Mouse (Mus musculus) lung, adult 2 months (tissue): Measurements from ENCODE around the gene Lrmda. TPM values are rescaled to one million over a fixed set of nuclear protein-coding genes. Genes with fewer than 3 reads are reported as not detected.

Experiments used
- DNase-seq: peaks from one replicate; pipeline ENCODE4 v3.0.0; 2022
- H3K4me1 ChIP-seq: fragments of 200-500 bp; 2 replicates; pipeline ENCODE4 v1.6.1; 2011; ENCODE audit warnings: low read length; ENCODE audit not compliant: control insufficient read depth, insufficient read depth
- H3K4me3 ChIP-seq: fragments of 200-500 bp; replicated peaks from 2 replicates; pipeline ENCODE3; 2011; ENCODE audit warnings: low read depth, mild to moderate bottlenecking, control low read depth, low read length; ENCODE audit errors: extremely low read depth
- CTCF ChIP-seq: fragments of 200-500 bp; IDR thresholded peaks from 2 replicates; pipeline ENCODE4 v1.5.1; 2011; ENCODE audit warnings: mild to moderate bottlenecking, low read length, control low read depth; ENCODE audit not compliant: insufficient read depth
- POLR2A ChIP-seq: fragments of 200-500 bp; IDR thresholded peaks from 2 replicates; pipeline ENCODE4 v1.6.1; 2011; ENCODE audit warnings: low read depth, mild to moderate bottlenecking, control low read depth, low read length, borderline replicate concordance; ENCODE audit errors: extremely low read depth
- WGBS: fragments of 180-500 bp; shearing (Covaris S2); methylation state at CpG from one replicate; pipeline ENCODE4 v1.1.7; 2018; 5-methylcytosine and 5-hydroxymethylcytosine counted together
- polyA plus RNA-seq: library from polyadenylated mRNA; depleted of rRNA; stranded (reverse); fragments of >200 nt; gene quantifications from 2 replicates; pipeline ENCODE4 v1.2.3, GENCODE M21; 2012

Gene Lrmda
- polyA plus RNA-seq, 1 experiment = 1.8 TPM

- 57% methylated on average over 3 of the region's 3 CpGs for WGBS
- no peak for TF ChIP-seq CTCF
- TF ChIP-seq POLR2A = no peak
- Histone ChIP-seq H3K4me1 (peaks cover 3% of the 10 kb centered on the region; the same call in 1 of the 2 replicates), H3K4me3 (no peak overlapping the region)
- no peak for DNase-seq
Measured at GRCm38 (mm10) chr14:22600166-22600565, 580.7 kb downstream of the Lrmda start.

- WGBS = 75% methylated on average over 2 of the region's 2 CpGs
- no peak overlapping the region for H3K4me3 ChIP-seq
- TF ChIP-seq POLR2A (no peak), CTCF (no peak)
Measured at GRCm38 (mm10) chr14:22602308-22602707, 582.8 kb downstream of the Lrmda start.

GRCm38 (mm10) chr14:22608599-22608998, 589.1 kb downstream of the Lrmda start:
- DNase-seq = no peak
- TF ChIP-seq POLR2A (no peak), CTCF (no peak)
- WGBS = 88% methylated on average over 5 of the region's 5 CpGs
- Histone ChIP-seq H3K4me3 (no peak overlapping the region), H3K4me1 (no peaks in the 10 kb centered on the region)

More at GRCm38 (mm10) chr14:22602308-22602707, 582.8 kb downstream of the Lrmda start:
- H3K4me1 ChIP-seq = peaks cover 3% of the 10 kb centered on the region; the same call in 1 of the 2 replicates
- DNase-seq = no peak

GRCm38 (mm10) chr14:22609261-22610245, 590.0 kb downstream of the Lrmda start:
- no peak for DNase-seq
- no peak for TF ChIP-seq POLR2A
- no peak for TF ChIP-seq CTCF
- WGBS = 68% methylated on average over 13 of the region's 13 CpGs
- H3K4me1 ChIP-seq = no peaks in the 10 kb centered on the region
- no peak overlapping the region for H3K4me3 ChIP-seq

- no peak for TF ChIP-seq CTCF
- TF ChIP-seq POLR2A = no peak
- DNase-seq = no peak
- WGBS = 79% methylated on average over 3 of the region's 3 CpGs
- H3K4me3 ChIP-seq = no peak overlapping the region
- H3K4me1 ChIP-seq = no peaks in the 10 kb centered on the region
Measured at GRCm38 (mm10) chr14:22611011-22611410, 591.5 kb downstream of the Lrmda start.

- DNase-seq = no peak
- no peak overlapping the region for H3K4me3 ChIP-seq
- no peak for TF ChIP-seq POLR2A
- no peak for TF ChIP-seq CTCF
- no peaks in the 10 kb centered on the region for H3K4me1 ChIP-seq
Measured at GRCm38 (mm10) chr14:22620191-22620590, 600.7 kb downstream of the Lrmda start.

- TF ChIP-seq POLR2A (no peak), CTCF (no peak)
- WGBS = 94% methylated on average over 3 of the region's 3 CpGs
Measured at GRCm38 (mm10) chr14:22621941-22622340, 602.4 kb downstream of the Lrmda start.

GRCm38 (mm10) chr14:22627105-22627829, 607.8 kb downstream of the Lrmda start:
- WGBS = 68% methylated on average over 8 of the region's 8 CpGs
- no peaks in the 10 kb centered on the region for H3K4me1 ChIP-seq
- no peak for DNase-seq
- H3K4me3 ChIP-seq = no peak overlapping the region
- TF ChIP-seq CTCF (no peak), POLR2A (no peak)

More at GRCm38 (mm10) chr14:22621941-22622340, 602.4 kb downstream of the Lrmda start:
- DNase-seq = no peak
- no peak overlapping the region for H3K4me3 ChIP-seq
- no peaks in the 10 kb centered on the region for H3K4me1 ChIP-seq

GRCm38 (mm10) chr14:22630361-22630867, 610.9 kb downstream of the Lrmda start:
- Histone ChIP-seq H3K4me3 (no peak overlapping the region), H3K4me1 (no peaks in the 10 kb centered on the region)
- DNase-seq = no peak
- 86% methylated on average over 9 of the region's 9 CpGs for WGBS
- TF ChIP-seq CTCF = no peak
- no peak for TF ChIP-seq POLR2A

GRCm38 (mm10) chr14:22633612-22634011, 614.1 kb downstream of the Lrmda start:
- H3K4me3 ChIP-seq = no peak overlapping the region
- no peak for TF ChIP-seq CTCF
- TF ChIP-seq POLR2A = no peak
- WGBS = 90% methylated on average over 1 of the region's 1 CpGs

More at GRCm38 (mm10) chr14:22633612-22634011, 614.1 kb downstream of the Lrmda start:
- no peak for DNase-seq
- H3K4me1 ChIP-seq = no peaks in the 10 kb centered on the region
